In genomic region chr1:77551927-77552326, GRCm38 (mm10) we compare ENCODE assay signal across 27 mouse cellular contexts. TPM values are rescaled to one million over a fixed set of nuclear protein-coding genes. Genes with fewer than 3 reads are reported as not detected.
DNase-seq lines count a peak whose midpoint lies in the region; ATAC-seq and TF ChIP-seq lines count a peak whose summit lies in the region.
"Had no signal": no experiment of that assay in that cellular context is flagged by ENCODE, and none has a peak within 500 bp of the region (broad histone marks: within the 10 kb centered on the region; RNA-seq: fewer than 3 reads in every experiment).

No protein-coding gene starts in this region.

- no peak for TF ChIP-seq CTCF in midbrain, postnatal 0 days (IDR thresholded peaks at IDR 0.05)
- TF ChIP-seq CTCF in left cerebral cortex, adult 2 months (IDR thresholded peaks at IDR 0.05) = no peak

- no peak overlapping the region for H3K27ac ChIP-seq in hindbrain, embryonic 11.5 days (ENCODE audit: low read depth, low read length)
- H3K27ac ChIP-seq in hindbrain, embryonic 16.5 days (ENCODE audit: low read depth, low read length) = no peak overlapping the region
- H3K27ac ChIP-seq in midbrain, postnatal 0 days (ENCODE audit: low read depth, low read length) = no peak overlapping the region
- no peak overlapping the region for H3K27ac ChIP-seq in left cerebral cortex, adult 2 months
- H3K27ac ChIP-seq: embryonic facial prominence, embryonic 12.5 days; forebrain, embryonic 10.5 days; liver, embryonic 12.5 days; neural tube, embryonic 15.5 days had no signal

- no peaks in the 10 kb centered on the region for H3K9me3 ChIP-seq in hindbrain, embryonic 11.5 days (ENCODE audit: control insufficient read depth, low read length)
- no peaks in the 10 kb centered on the region for H3K9me3 ChIP-seq in hindbrain, embryonic 16.5 days (ENCODE audit: control insufficient read depth, low read length)
- no peaks in the 10 kb centered on the region for H3K9me3 ChIP-seq in midbrain, postnatal 0 days (ENCODE audit: low read length)
- H3K9me3 ChIP-seq: embryonic facial prominence, embryonic 12.5 days; forebrain, embryonic 10.5 days; liver, embryonic 12.5 days; neural tube, embryonic 15.5 days had no signal

- peak; percentile 35; the same call in 1 of the 2 replicates for ATAC-seq in hindbrain, embryonic 11.5 days (ENCODE audit: low FRiP score)
- ATAC-seq in hindbrain, embryonic 16.5 days = peak; percentile 69
- ATAC-seq in midbrain, postnatal 0 days (ENCODE audit: low FRiP score) = no peak
- ATAC-seq in CD4-positive, CD25-positive, alpha-beta regulatory T cell, adult 4 months = no peak
- ATAC-seq: forebrain, embryonic 16.5 days; intestine, embryonic 16.5 days; liver, embryonic 12.5 days; liver, postnatal 0 days; lung, postnatal 0 days had no signal

- no peak overlapping the region for H3K9ac ChIP-seq in hindbrain, embryonic 11.5 days (ENCODE audit: low read depth, low read length)
- H3K9ac ChIP-seq in hindbrain, embryonic 16.5 days (ENCODE audit: low read depth, low read length) = no peak overlapping the region
- no peak overlapping the region for H3K9ac ChIP-seq in midbrain, postnatal 0 days (replicated peaks; ENCODE audit: low read length, poor library complexity, severe bottlenecking)
- H3K9ac ChIP-seq: embryonic facial prominence, embryonic 12.5 days; liver, embryonic 12.5 days; liver, postnatal 0 days; neural tube, embryonic 15.5 days had no signal

- no peaks in the 10 kb centered on the region for H3K36me3 ChIP-seq in hindbrain, embryonic 11.5 days (ENCODE audit: control insufficient read depth, insufficient read depth, low read length)
- no peaks in the 10 kb centered on the region for H3K36me3 ChIP-seq in hindbrain, embryonic 16.5 days (ENCODE audit: control insufficient read depth, insufficient read depth, low read length)
- H3K36me3 ChIP-seq in midbrain, postnatal 0 days (ENCODE audit: insufficient read depth, low read length) = no peaks in the 10 kb centered on the region
- H3K36me3 ChIP-seq: embryonic facial prominence, embryonic 12.5 days; forebrain, embryonic 10.5 days; G1E; liver, embryonic 12.5 days; neural tube, embryonic 15.5 days had no signal

- intact Hi-C loops in left cerebral cortex, adult 2 months (cut with DNase I) = no loop called here

- H3K4me3 ChIP-seq in hindbrain, embryonic 11.5 days (ENCODE audit: low read depth, low read length) = no peak overlapping the region
- H3K4me3 ChIP-seq in hindbrain, embryonic 16.5 days (ENCODE audit: low read length) = no peak overlapping the region
- H3K4me3 ChIP-seq in midbrain, postnatal 0 days (ENCODE audit: low read depth, low read length) = no peak overlapping the region
- no peak overlapping the region for H3K4me3 ChIP-seq in left cerebral cortex, adult 2 months
- H3K4me3 ChIP-seq: embryonic facial prominence, embryonic 12.5 days; forebrain, embryonic 10.5 days; liver, embryonic 12.5 days; megakaryocyte, embryonic 14.5 days; neural tube, embryonic 15.5 days had no signal

- H3K4me1 ChIP-seq in hindbrain, embryonic 11.5 days (replicated peaks; ENCODE audit: control insufficient read depth, insufficient read depth, low read length) = no peaks in the 10 kb centered on the region
- H3K4me1 ChIP-seq in hindbrain, embryonic 16.5 days (ENCODE audit: control insufficient read depth, insufficient read depth, low read depth, low read length) = peaks cover 3% of the 10 kb centered on the region
- no peaks in the 10 kb centered on the region for H3K4me1 ChIP-seq in midbrain, postnatal 0 days (ENCODE audit: insufficient read depth, low read length)
- H3K4me1 ChIP-seq: embryonic facial prominence, embryonic 12.5 days; liver, embryonic 12.5 days; megakaryocyte, embryonic 14.5 days had no signal

- DNase-seq in cerebellum, postnatal 10 days = peak; percentile 33 to 40
- DNase-seq in cerebellum, adult 11 months = no peak
- no peak for DNase-seq in hindbrain, embryonic 11.5 days (ENCODE audit: low spot score)
- peak; percentile 38 for DNase-seq in midbrain, postnatal 0 days (ENCODE audit: low spot score)
- no peak for DNase-seq in left cerebral cortex, adult 2 months (ENCODE audit: extremely low spot score in 1 of 2, low spot score in 2 of 2)
- DNase-seq: adrenal gland, adult 8-10 months; cerebellum, adult 9-10 months; embryo, embryonic 11 days; heart, postnatal 14 days; kidney, adult 8-10 months; kidney, postnatal 14 days; layer of hippocampus, adult 9-11 months; liver, postnatal 0 days; lung, postnatal 4 days; spleen, adult 18-20 months; thymus, postnatal 14 days had no signal

- 69% methylated on average over 7 of the region's 7 CpGs for WGBS in hindbrain, embryonic 11.5 days
- 62% methylated on average over 7 of the region's 7 CpGs for WGBS in hindbrain, embryonic 16.5 days
- 74% methylated on average over 7 of the region's 7 CpGs for WGBS in midbrain, postnatal 0 days

- H3K27me3 ChIP-seq in hindbrain, embryonic 11.5 days (ENCODE audit: control insufficient read depth, insufficient read depth, low read length) = no peaks in the 10 kb centered on the region
- H3K27me3 ChIP-seq in hindbrain, embryonic 16.5 days (replicated peaks; ENCODE audit: control insufficient read depth, insufficient read depth, low read length) = no peaks in the 10 kb centered on the region
- no peaks in the 10 kb centered on the region for H3K27me3 ChIP-seq in midbrain, postnatal 0 days (ENCODE audit: insufficient read depth, low read length)
- H3K27me3 ChIP-seq: embryonic facial prominence, embryonic 12.5 days; liver, embryonic 12.5 days; megakaryocyte, embryonic 14.5 days; neural tube, embryonic 15.5 days had no signal

- H3K4me2 ChIP-seq in hindbrain, embryonic 11.5 days (replicated peaks; ENCODE audit: low read depth, low read length) = no peak overlapping the region
- H3K4me2 ChIP-seq in hindbrain, embryonic 16.5 days (ENCODE audit: low read length) = no peak overlapping the region
- no peak overlapping the region for H3K4me2 ChIP-seq in midbrain, postnatal 0 days (ENCODE audit: low read depth, low read length, poor library complexity, severe bottlenecking)
- H3K4me2 ChIP-seq: embryonic facial prominence, embryonic 12.5 days; liver, embryonic 12.5 days; neural tube, embryonic 15.5 days had no signal

RNA-seq across cellular contexts. Expression of gene Epha4, which starts 37.0 kb away (rescaled TPM):
- polyA plus RNA-seq in hindbrain, embryonic 11.5 days (2014; fragmentation: Nextera tagmentation; extraction: Ambion mirVana) = 25.9 and 28.0 TPM in 2 replicates
- polyA plus RNA-seq in hindbrain, embryonic 16.5 days (2015; fragmentation: Nextera tagmentation; extraction: Ambion mirVana) = 37.7 and 40.8 TPM in 2 replicates
- 66.6 and 68.8 TPM in 2 replicates for total RNA-seq in midbrain, postnatal 0 days (2014; rRNA removed)
- polyA plus RNA-seq in midbrain, postnatal 0 days (2015; fragmentation: Nextera tagmentation; extraction: Ambion mirVana) = 23.3 and 26.6 TPM in 2 replicates
- total RNA-seq in left cerebral cortex, adult 2 months (2021) = 100 to 1,000 TPM; 173 to 174 TPM
- under 1 TPM in 1 of 2 experiments, not detected in 1; 0.07 TPM for polyA plus RNA-seq in CD4-positive, CD25-positive, alpha-beta regulatory T cell, adult 4 months (2017; shearing (Covaris generic))
- polyA plus RNA-seq: G1E had no signal

Comparison
In these comparisons a context has a peak if more than half of its experiments do, and no peak if none do; other contexts are left out.
1. DNase-seq: peak in cerebellum, postnatal 10 days (2 of 2) and midbrain, postnatal 0 days (single experiment); none in cerebellum, adult 11 months (single experiment), hindbrain, embryonic 11.5 days (single experiment) and left cerebral cortex, adult 2 months (0 of 2).
2. ATAC-seq: peak in hindbrain, embryonic 11.5 days (single experiment) and hindbrain, embryonic 16.5 days (single experiment); none in midbrain, postnatal 0 days (single experiment) and CD4-positive, CD25-positive, alpha-beta regulatory T cell, adult 4 months (single experiment).
3. RNA of gene Epha4, which starts 37.0 kb away (polyA plus RNA-seq): 37.7 to 40.8 TPM in hindbrain, embryonic 16.5 days, 23.3 to 26.6 TPM in midbrain, postnatal 0 days and 25.9 to 28.0 TPM in hindbrain, embryonic 11.5 days; 0.07 TPM in CD4-positive, CD25-positive, alpha-beta regulatory T cell, adult 4 months; every median in the first group is over 10 times any median in the second.